ENCODE assay signal across 9 mouse cellular contexts in genomic region chr7:28214142-28214541, GRCm38 (mm10). TPM values are rescaled to one million over a fixed set of nuclear protein-coding genes. Genes with fewer than 3 reads are reported as not detected.
DNase-seq lines count a peak whose midpoint lies in the region; ATAC-seq and TF ChIP-seq lines count a peak whose summit lies in the region.
"Had no signal": no experiment of that assay in that cellular context is flagged by ENCODE, and none has a peak within 500 bp of the region (broad histone marks: within the 10 kb centered on the region; RNA-seq: fewer than 3 reads in every experiment).

No protein-coding gene starts in this region.

- DNase-seq in hindbrain, postnatal 0 days (ENCODE audit: low spot score), result no peak
- DNase-seq in adrenal gland, postnatal 36 days, result peak; percentile 79 to 86
- peak; percentile 62 to 91 for DNase-seq in kidney, postnatal 36 days
- peak; percentile 75 for DNase-seq in naive thymus-derived CD4-positive, alpha-beta T cell, adult 2 months (ENCODE audit: low read depth)
- peak; percentile 86 for DNase-seq in thymus, postnatal 4 days

- no peak overlapping the region for H3K4me3 ChIP-seq in hindbrain, postnatal 0 days (ENCODE audit: low read length)
- H3K4me3 ChIP-seq in hindbrain, embryonic 13.5 days, result no peak overlapping the region
- H3K4me3 ChIP-seq in E14TG2a.4 (replicated peaks; ENCODE audit: low read length), result peak overlapping the region; percentile 53
- H3K4me3 ChIP-seq: erythroblast, embryonic 14.5 days had no signal

- no peak overlapping the region for H3K27ac ChIP-seq in hindbrain, postnatal 0 days
- no peak overlapping the region for H3K27ac ChIP-seq in hindbrain, embryonic 13.5 days

- 28% methylated on average over 10 of the region's 10 CpGs for WGBS in hindbrain, postnatal 0 days
- WGBS in hindbrain, embryonic 13.5 days, result 42% methylated on average over 10 of the region's 10 CpGs

- H3K36me3 ChIP-seq in hindbrain, postnatal 0 days (ENCODE audit: insufficient read depth, low read length), result no peaks in the 10 kb centered on the region
- H3K36me3 ChIP-seq in hindbrain, embryonic 13.5 days, result no peaks in the 10 kb centered on the region
- no peaks in the 10 kb centered on the region for H3K36me3 ChIP-seq in E14TG2a.4 (ENCODE audit: insufficient read depth, low read length)

- no peak overlapping the region for H3K4me2 ChIP-seq in hindbrain, postnatal 0 days (ENCODE audit: low read depth, low read length)
- no peak overlapping the region for H3K4me2 ChIP-seq in hindbrain, embryonic 13.5 days

- TF ChIP-seq CTCF in hindbrain, postnatal 0 days (IDR thresholded peaks at IDR 0.05; ENCODE audit: low read depth), result peak; percentile 75
- TF ChIP-seq CTCF in E14TG2a.4 (conservative IDR thresholded peaks at IDR 0.05; ENCODE audit: low read length), result peak; percentile 93

- no peak for ATAC-seq in hindbrain, postnatal 0 days
- ATAC-seq in hindbrain, embryonic 13.5 days (ENCODE audit: low FRiP score), result no peak
- ATAC-seq in erythroid progenitor cell, adult 5-6 weeks (replicated peaks; ENCODE audit: low FRiP score, poor library complexity, severe bottlenecking), result 0 out of 2 replicates have a peak, but pooled peaks have one; percentile 61

- H3K4me1 ChIP-seq in hindbrain, postnatal 0 days (ENCODE audit: insufficient read depth, low read length), result no peaks in the 10 kb centered on the region
- no peaks in the 10 kb centered on the region for H3K4me1 ChIP-seq in hindbrain, embryonic 13.5 days (replicated peaks)
- H3K4me1 ChIP-seq in E14TG2a.4 (replicated peaks; ENCODE audit: low read depth, low read length), result peaks cover 32% of the 10 kb centered on the region

- no peaks in the 10 kb centered on the region for H3K9me3 ChIP-seq in hindbrain, postnatal 0 days (ENCODE audit: low read length)
- no peaks in the 10 kb centered on the region for H3K9me3 ChIP-seq in hindbrain, embryonic 13.5 days
- H3K9me3 ChIP-seq in E14TG2a.4 (ENCODE audit: low read length), result peaks cover 28% of the 10 kb centered on the region

- no peaks in the 10 kb centered on the region for H3K27me3 ChIP-seq in hindbrain, postnatal 0 days (ENCODE audit: insufficient read depth, low read length)
- 0 out of 2 replicates have a peak, but pooled peaks cover 3% of the 10 kb centered on the region for H3K27me3 ChIP-seq in hindbrain, embryonic 13.5 days
- no peaks in the 10 kb centered on the region for H3K27me3 ChIP-seq in E14TG2a.4 (ENCODE audit: insufficient read depth, low read length)

- no peak overlapping the region for H3K9ac ChIP-seq in hindbrain, postnatal 0 days (replicated peaks; ENCODE audit: low read length)
- H3K9ac ChIP-seq in hindbrain, embryonic 13.5 days, result no peak overlapping the region

RNA-seq across cellular contexts. Expression of gene Dyrk1b, which starts 34.9 kb away (rescaled TPM):
- 36.7 and 43.6 TPM in 2 replicates for total RNA-seq in hindbrain, postnatal 0 days (2014; rRNA removed)
- 7.8 and 8.4 TPM in 2 replicates for polyA plus RNA-seq in hindbrain, postnatal 0 days (2015; fragmentation: Nextera tagmentation; extraction: Ambion mirVana)
- 15.1 and 16.3 TPM in 2 replicates for polyA plus RNA-seq in hindbrain, embryonic 13.5 days (2015; fragmentation: Nextera tagmentation; extraction: Ambion mirVana)
- total RNA-seq in adrenal gland, postnatal 36 days (2021), result 10 to 100 TPM; 27.3 to 31.4 TPM
- total RNA-seq in erythroid progenitor cell, adult 5-6 weeks (2015; ENCODE audit: low replicate concordance), result 7.5 and 10.1 TPM in 2 replicates
- total RNA-seq in erythroid progenitor cell, adult 5-6 weeks (2017; ENCODE audit: low replicate concordance), result 8.4 and 12.5 TPM in 2 replicates

RNA-seq across cellular contexts. Expression of gene Fbl, which starts 44.6 kb away (rescaled TPM):
- 23.5 and 24.4 TPM in 2 replicates for total RNA-seq in hindbrain, postnatal 0 days (2014; rRNA removed)
- 70.7 and 73.7 TPM in 2 replicates for polyA plus RNA-seq in hindbrain, postnatal 0 days (2015; fragmentation: Nextera tagmentation; extraction: Ambion mirVana)
- polyA plus RNA-seq in hindbrain, embryonic 13.5 days (2015; fragmentation: Nextera tagmentation; extraction: Ambion mirVana), result 84.2 and 92.0 TPM in 2 replicates
- total RNA-seq in adrenal gland, postnatal 36 days (2021), result 100 to 1,000 TPM in 1 of 2 experiments, 10 to 100 TPM in 1; 92.2 to 134 TPM
- 18.4 and 40.4 TPM in 2 replicates for total RNA-seq in erythroid progenitor cell, adult 5-6 weeks (2015; ENCODE audit: low replicate concordance)
- 15.7 and 17.5 TPM in 2 replicates for total RNA-seq in erythroid progenitor cell, adult 5-6 weeks (2017; ENCODE audit: low replicate concordance)

RNA-seq across cellular contexts. Expression of gene Eid2, which starts 53.5 kb away (rescaled TPM):
- total RNA-seq in hindbrain, postnatal 0 days (2014; rRNA removed), result 48.4 and 70.7 TPM in 2 replicates
- 21.0 and 22.3 TPM in 2 replicates for polyA plus RNA-seq in hindbrain, postnatal 0 days (2015; fragmentation: Nextera tagmentation; extraction: Ambion mirVana)
- polyA plus RNA-seq in hindbrain, embryonic 13.5 days (2015; fragmentation: Nextera tagmentation; extraction: Ambion mirVana), result 4.3 and 4.6 TPM in 2 replicates
- 10 to 100 TPM; 25.2 to 51.2 TPM for total RNA-seq in adrenal gland, postnatal 36 days (2021)
- total RNA-seq in erythroid progenitor cell, adult 5-6 weeks (2015; ENCODE audit: low replicate concordance), result 10.1 TPM in 1 of 2 replicates, not detected in the other
- 3.3 TPM in 1 of 2 replicates, not detected in the other for total RNA-seq in erythroid progenitor cell, adult 5-6 weeks (2017; ENCODE audit: low replicate concordance)
